Mouse (Mus musculus) WW6 (cell line): ENCODE data around the gene Chmp1a.
A peak's percentile ranks its signal among the peaks of the same experiment; 100 is the strongest.
"Not testable (repeated sequence)": the region's sequence is repeated elsewhere in the genome, so short reads cannot be mapped to it uniquely, and the experiment has no call there.

Source experiments
- DNase-seq: peaks from one replicate; pipeline ENCODE4 v3.0.0-alpha.2; 2013; ENCODE audit warnings: low read depth, low spot score

Chmp1a gene

DNA sequence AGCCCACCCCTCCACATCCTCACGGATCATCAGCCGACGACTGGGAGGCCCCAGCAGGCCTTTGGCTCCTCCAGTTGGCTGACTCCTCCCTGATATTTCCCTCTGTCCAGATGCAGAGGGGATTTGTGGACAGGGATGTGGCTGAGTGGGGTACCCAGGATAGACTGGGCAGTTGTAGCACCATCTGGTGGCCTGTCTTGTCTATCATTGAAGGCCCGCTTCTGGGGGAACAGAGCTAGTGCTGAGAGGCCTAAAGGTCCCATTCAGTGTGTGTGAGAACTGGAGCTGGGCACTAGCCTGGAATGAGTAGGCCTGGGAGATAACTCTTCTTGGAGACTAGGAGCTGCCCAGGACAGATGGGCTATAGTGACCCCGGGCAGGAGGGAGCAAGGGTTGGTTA is 19.2 kb upstream of the Chmp1a start:
- DNase-seq = no peak

DNA sequence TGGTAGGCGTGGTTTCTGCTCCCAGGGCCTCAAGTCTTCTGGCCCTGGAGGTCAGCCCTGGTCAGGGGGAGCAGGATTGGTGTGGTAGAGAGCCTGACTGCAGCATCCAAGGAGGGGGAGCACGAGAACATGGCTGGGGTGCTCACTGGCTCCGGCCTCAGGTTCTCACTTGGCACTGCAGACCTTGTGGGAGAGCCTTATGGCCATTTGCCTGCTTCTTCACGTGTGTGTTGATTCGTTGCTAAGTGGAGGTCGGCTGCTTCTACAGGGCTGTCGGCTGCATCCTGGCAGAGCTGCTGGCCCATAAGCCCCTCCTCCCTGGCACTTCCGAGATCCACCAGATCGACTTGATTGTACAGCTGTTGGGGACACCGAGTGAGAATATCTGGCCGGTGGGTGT is 17.8 kb upstream of the Chmp1a start:
- not testable (repeated sequence) for DNase-seq

DNA sequence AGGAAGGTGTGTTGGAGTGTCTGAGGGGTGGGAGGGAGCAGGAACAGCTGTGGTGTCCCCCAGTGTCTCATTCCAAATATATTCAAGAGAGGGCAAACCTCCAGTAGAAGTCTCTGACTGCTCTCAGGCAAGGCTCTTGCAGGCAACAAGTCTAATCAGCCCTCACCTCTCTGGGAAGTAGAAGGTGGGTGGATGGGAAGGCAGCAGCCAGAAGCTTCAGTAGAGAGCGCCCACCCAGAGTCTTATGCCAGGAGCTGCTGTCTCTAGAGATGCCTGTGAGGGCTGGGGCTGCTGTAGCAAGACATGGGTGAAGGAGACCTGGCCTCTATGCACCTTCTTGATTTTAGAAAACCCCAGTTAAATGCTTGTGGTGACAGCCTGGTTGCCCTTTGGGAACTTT is 15.9 kb upstream of the Chmp1a start:
- DNase-seq = no peak

DNA sequence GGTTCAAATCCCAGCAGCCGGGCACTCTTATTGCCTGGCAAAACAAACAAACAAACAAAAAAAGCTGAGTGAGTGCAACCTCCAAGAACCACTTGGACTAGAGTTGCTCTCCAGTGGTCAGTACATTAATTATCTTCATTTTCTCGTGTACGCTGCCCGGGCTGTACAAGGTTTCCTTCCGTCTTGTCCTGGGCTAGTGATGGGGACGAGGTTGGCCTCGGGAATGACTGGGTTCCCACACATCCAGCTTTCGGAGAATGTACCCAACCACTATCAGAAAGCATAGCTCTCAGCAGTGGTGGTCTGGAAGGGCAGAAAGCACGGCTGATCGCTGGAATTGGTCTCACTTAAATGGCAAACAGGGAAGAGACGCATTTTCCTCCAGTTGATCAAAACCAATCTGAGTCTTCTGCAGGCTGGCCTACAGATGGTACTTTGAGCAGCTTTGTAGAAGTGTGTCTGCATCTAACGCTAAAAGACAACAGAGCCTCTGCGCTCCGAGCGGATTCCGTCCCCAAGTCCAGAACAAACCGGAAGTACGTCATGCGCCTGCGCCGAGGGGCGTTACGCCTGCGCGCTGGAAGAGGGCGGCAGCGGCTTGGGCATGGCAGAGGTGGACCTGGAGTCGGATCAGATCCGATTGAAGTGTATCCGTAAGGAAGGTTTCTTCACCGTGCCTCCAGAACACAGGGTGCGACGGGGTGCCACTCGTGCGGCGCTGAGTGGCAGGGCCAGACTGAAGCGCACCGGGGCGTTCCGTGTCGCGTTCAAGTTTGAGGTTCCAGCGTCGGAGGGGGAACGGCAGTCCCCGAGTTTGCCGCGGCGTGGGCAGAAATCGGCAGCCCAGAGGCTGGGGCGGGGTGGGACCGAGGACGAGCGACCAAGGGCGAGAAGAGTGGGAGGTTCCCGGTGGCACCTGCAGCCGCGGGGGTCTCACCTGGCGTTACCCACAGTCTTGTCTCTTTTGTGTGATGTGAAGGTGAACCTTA is 12.0 kb upstream of the Chmp1a start, which contains the start of gene Cdk10:
Cdk10 (plus strand) TSS at position 565 of the 989 bp plus-strand sequence.
- peak; percentile 81 for DNase-seq

DNA sequence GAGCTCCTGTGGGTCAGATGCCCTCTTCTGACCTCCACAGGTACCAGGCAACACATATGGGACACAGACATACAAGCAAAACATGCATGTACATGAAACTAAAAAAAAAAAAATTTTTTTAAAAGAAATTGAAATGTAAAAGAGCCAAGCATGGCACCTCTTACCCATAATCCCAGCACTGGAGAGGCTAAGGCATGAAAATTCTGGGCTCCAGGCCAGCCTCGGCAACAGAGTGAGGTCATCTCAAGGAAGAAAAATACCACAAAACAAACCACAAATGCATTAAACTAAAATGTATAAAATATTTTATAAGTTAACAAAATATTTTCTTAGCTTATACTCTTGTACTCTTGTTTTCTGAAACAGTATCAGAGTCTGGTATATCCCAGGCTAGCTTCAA is 8.4 kb upstream of the Chmp1a start:
- DNase-seq = no peak

DNA sequence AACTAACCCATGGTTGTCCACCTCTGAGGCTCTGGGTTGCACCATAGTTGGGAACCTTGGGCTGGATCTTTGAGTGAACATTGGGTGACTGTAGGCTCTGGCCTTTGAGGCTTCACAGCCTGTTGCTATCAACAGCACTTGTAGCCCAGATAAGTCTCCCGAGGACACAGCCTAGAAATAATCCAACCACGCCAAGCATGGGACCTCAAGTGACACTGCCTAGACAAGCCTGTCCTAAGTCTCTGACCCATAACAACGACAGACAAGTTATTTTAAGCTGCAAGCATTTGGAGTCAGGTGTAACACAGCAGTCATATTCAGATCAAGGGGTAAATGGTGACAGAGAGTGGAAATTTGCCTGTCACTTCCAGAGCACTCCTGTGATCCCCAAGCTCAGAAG is 2.9 kb upstream of the Chmp1a start:
- DNase-seq = no peak

DNA sequence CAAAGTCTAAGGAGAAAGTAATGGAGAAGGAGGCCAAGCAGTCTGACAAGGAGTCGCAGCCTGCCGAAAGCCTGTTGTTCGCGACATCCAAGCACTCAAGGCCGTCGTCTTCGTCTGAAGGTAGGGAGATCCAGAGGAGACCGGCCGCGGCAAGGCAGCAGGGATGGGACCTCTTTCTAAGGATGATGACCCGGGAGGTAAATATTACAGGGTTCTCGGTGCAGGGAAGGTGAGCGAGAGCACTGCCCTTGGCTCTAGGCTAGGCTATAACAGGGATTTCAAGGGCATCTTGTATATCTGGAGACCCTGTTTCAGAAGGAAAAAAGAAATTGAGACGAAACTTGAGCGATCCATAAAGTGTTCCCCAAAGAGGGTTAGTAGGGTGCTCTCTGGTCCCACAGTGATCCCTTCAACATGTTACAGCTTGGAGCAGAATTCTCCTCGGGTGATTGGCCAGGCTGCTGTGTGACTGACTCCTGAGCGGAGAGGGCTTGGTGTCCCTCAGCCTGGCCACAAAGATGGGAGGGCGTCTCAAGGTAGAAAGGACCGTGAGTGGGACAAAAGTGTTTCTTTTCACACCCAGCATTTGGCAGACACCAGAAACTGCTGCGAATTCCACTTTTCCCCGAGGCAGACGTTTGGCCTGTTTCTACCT is 682 bp upstream of the Chmp1a start:
- DNase-seq = no peak

DNA sequence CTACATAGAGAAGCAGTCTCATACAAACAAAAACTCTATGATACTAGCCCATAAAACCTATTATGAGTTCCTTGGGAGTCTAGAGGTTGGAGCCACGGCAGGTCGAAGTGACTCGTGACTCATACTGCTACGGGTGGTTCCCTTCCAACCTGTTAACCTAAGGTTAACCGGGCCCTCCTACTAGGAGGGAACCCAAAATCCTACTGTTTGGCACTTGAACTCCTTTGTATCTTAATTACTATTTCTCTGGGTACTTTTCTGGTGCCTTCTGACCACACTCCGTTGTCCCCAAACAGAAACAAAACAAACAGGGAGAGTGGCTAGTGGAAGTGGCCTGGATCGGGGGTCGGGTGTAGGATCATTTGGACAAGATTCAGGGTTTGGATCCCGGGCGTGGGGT is 687 bp downstream of the Chmp1a start:
- DNase-seq = no peak

DNA sequence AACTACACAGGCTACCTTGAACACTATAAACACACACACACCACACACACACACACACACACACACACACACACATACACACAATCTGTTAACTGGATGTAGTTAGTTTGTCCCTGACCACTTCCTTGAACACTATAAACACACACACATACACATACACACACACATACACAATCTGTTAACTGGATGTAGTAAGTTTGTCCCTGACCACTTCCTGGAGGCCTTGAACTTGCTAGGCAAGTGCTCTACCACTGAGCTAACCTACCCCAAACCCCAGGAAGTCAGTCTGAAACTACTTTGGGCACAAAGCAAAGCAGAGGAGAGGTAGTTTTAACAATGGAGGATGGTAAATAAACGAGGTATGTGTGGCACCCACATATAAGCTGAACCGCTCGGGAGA is 9.0 kb downstream of the Chmp1a start:
- DNase-seq = no peak

DNA sequence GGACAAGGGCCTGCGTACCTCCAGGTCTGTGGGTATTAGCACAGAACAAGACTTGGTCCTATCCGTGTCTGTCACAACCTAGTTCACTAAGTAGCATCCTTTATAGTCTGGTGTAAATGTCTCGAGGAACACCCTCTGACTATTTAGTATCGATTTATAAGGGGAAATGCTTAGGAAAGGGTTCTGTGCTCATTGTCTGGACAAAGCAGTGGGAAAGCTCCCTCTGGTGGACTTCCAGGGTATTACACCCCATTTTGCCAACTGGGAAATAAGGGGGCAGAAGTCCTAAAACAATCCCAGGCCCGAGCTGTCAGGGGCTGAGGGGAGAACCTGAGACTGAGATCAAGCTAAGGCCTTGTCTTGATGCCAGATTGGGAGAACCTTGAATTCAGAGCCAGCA is 10.3 kb downstream of the Chmp1a start:
- peak; percentile 65 for DNase-seq

DNA sequence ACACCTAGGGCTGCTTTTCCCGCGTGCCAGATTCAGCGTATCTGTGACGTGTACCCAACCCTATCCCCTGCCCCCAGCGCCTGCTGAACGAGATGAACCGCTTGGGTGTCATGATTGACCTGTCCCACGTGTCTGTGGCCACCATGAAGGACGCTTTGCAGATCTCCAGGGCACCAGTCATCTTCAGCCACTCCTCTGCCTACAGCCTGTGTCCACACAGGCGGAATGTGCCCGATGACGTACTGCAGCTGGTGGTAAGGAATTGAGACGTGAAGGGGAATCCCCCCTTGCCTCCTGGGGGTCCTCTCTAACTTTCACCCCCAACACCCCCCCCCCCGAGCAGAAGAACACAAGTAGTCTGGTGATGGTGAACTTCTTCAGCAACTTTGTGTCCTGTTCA is 12.7 kb downstream of the Chmp1a start:
- DNase-seq = no peak

DNA sequence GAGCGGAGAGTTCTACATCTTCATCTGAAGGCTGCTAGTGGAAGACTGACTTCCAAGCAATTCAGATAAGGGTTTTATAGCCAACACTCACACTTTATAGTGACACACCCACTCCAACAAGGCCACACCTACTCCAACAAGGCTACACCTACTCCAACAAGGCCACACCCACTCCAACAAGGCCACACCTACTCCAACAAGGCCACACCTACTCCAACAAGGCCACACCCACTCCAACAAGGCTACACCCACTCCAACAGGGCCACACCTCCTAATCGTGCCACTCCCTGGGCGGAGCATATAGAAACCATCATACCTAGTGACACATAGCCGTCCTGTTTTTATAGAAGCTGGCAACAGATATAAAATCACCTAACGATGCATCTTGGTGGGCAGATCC is 15.5 kb downstream of the Chmp1a start:
- not testable (repeated sequence) for DNase-seq

DNA sequence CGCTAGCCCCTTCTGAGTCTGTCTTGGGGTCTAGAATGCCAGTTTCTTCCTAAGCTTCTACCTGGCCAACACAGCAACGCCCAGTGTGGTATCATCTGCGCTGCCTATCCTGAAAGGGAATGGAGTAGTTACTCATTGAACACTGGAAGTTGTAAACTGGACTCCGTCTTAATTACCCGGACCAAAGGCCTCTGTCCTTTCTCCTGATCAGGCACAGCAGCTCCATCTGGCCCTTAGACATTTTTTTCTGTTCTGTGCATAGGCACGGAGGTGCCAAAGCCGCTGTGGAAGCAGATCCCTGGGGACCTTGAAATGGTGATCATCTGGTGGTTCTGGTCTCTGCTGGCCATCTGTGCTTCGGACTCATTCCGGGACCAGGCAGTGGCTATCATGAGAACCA is 18.8 kb downstream of the Chmp1a start:
- no peak for DNase-seq

DNA sequence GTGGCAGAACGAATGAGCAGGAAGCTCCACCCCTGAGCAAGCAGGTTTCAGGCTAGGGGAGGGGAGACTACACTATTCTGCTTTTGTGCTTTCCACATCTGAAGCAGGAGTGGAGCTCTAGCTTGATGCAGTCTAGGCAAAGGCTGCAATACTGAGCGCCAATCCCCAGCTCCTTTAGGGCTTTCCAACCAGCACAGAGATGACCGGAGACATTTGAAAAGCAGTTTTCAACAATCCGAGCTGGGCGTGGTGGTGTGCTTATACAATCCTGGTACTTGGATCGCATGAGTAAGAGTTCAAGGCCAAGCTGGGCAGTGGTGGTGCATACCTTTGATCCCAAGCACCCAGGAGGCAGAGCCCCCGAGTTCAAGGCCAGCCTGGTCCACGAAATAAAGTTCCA is 20.7 kb downstream of the Chmp1a start:
- no peak for DNase-seq

DNA sequence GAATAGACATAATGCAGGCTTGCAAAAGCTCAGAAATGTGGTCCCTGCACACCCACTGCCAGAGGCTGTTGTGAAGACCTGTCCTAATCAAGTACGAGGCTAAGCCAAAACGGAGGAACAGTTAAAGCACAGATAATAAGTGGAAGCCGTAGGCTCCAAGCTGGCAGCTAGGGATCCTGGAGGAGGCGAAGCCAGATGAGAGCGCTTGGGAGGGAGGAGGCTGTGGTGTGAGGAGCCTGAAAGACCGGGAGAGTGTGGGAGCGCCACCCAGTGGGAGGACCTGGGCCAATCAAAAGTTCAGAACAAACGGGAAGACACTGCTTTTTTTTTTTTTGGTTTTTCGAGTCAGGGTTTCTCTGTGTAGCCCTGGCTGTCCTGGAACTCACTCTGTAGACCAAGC is 21.9 kb downstream of the Chmp1a start:
- peak; percentile 81 for DNase-seq

DNA sequence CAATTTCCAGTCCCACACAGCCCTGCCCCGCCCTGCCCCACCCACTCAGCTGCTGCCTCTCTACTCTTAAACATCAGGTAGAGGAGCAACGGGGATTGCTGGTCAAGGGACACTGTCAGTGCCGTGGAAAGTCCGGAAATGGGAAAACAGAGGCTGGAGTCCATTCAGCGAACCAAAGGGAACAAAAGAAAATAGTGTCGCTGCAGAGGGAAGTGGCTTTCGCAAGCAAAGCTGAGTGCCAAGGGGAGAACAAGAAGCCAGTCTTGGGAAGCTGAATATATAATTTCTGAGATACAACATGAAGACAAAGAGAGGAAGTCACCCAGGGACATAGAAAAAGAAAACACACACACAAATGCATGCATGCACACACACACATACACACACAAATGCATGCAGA is 23.7 kb downstream of the Chmp1a start:
- no peak for DNase-seq

DNA sequence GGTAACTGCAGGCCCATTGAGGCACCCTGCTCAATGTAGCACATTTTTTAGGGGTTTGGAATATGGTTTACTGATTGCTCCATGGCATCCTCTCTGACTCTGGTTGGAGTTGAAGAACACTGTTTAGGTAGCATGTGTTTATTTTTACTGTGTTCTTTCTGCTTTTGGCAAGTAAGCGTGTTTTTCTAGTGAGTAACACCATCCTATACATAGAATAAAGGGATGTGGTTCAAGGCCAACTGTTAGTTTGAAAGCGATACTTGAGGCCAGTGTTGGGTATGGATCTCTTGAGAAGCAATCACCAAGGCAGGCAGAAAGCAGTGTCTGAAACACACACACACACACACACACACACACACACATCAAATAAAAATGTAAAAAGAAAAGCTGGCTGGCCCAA is 24.6 kb downstream of the Chmp1a start:
- no peak for DNase-seq

DNA sequence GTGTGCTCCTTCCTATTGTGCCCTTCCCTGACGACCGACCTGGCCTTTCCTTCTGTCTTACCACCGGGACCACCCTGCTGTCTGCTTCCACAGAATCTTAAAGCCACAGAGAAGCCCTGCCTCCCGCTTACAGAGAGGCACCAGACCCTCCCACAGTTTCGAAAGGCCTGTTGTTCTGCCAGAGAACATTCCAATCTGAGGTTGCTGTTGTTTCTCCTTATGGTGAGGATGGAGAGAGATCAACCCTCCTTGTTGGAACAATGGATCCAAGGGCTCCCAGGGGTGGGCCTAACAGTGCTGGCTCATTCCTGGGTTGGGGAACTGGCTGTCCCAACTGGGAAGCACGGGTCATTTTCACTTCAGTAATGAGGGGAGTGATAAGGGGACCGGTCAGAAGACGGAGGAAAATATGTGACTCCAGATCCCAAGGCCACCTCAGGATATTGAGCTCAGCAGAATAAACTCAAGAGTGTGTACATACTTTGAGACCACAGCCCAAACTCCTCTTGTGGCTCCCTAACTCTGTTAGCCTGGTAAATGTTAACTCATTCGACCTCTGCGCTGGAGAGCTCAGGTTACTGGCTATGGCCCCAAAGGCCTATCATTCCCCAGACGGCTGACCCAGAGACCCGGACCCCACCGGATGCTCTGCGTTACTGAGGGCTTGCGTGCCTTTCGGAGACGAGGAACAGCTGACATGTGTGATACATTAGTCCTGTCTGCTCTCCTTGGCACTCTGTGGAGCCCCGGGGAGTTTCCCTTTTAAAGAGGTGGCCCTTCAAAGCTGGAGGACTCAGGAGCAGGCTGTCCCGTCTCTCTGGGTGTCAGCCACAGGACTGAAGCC is 26.8 kb downstream of the Chmp1a start, which contains the start of gene Dpep1:
Dpep1 (plus strand) TSS at position 677 of the 844 bp plus-strand sequence.
- no peak for DNase-seq

DNA sequence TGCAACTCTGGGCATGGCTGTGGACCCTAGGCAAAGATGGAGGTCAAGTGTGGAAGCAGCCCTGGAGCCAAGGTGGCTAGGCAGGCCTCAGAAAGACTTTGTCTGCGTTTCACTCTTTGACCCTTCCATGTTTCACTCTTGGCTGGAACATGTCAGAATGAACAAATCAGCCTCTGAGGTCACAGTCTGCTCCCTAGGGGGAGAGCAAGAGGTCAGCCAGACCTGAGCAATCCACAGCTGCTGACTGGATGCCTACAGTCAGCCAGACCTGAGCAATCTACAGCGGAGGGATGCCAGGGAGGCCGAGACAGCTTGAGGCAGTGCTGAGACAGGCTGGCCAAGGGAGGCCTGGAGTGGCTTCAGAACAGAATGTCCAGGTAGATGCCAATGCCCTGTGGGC is 31.2 kb downstream of the Chmp1a start:
- no peak for DNase-seq

DNA sequence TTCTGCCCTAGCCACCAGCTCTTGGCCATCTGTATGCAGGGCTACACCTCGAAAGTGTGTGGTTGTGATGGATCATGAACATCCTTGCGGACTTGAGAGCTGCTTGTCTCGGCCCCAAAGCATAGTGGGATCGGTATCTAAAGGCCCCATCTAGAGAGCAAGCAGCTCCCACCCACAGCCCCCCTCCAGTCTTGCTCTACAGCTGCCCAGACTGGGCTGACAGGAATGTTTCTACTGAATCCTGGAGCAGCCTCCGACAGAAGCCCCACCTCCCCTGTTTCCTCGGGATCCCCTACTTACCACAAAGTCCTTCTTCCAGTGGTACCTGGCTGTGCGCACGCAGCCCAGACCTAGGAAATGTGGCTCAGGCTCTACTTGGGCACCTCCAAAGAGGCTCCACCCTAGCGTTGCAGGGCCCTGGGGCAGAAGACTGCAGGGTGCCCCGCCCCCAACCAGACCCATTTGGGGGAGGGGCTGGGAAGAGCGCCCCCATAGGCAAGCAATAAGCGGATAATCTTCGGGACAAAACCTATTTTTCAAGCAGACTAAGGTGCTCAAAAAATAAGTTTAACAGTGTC is 54.6 kb downstream of the Chmp1a start, which contains the start of gene Sult5a1:
Sult5a1 (minus strand) TSS at position 428 of the 578 bp plus-strand sequence.
- DNase-seq = no peak

DNA sequence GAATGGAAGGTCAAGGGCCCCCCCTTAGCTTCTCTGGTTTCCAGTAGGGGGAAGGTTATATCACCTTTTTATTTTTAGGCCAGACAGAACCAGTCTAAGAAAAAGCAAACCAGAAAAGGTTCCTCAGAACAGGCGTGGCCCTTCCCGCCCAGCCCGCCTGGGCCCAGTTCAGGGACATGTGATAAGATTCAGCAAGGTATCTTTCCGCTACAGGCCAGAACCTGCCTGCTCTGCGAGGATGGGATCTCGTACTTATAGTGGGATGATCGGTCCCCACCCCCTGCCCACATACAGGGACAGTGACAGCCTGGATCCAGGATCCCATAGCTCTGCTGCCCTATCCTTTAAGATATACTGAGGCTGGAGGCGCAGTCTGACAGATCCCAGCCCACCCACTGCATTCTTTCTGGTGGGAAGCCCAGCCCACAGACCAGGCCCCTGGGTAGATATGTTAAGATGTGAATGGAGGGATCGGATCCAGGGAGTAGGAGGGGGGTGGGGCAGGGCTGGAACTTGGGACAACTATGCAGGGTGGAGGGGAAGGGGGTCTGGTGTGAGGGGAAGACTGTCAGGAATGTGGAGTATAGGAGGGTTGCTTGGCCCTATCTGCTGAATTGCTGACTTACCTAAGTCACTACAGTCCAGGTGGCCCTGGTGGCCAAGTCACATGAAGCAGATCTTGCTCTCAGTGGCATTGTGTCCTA is 56.3 kb downstream of the Chmp1a start:
- no peak for DNase-seq
